Mouse (Mus musculus): ENCODE data around the gene Mslnl. TPM values are rescaled to one million over a fixed set of nuclear protein-coding genes. Genes with fewer than 3 reads are reported as not detected.
"Not testable (repeated sequence)": the region's sequence is repeated elsewhere in the genome, so short reads cannot be mapped to it uniquely, and the experiment has no call there.

Gene Mslnl
- total RNA-seq, 2 experiments from 2014 or later: not detected

DNA sequence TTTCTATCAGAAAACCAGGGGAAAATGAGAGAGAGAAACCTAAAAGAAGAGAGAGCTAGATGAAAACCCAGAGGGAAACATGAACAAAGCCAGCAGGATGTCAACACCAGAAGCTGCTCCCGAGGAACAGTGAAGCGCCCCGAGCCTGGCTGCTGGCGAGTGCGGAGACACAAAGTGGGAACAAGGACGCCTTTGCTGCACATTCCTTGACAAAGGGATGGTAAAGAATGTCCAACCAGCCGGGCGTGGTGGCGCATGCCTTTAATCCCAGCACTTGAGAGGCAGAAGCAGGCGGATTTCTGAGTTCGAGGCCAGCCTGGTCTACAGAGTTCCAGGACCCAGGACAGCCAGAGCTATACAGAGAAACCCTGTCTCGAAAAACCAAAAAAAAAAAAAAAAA lies 5.6 kb downstream of the Mslnl start:
- DNase-seq; intact Hi-C loops (cut with DNase I): not testable (repeated sequence)

DNA sequence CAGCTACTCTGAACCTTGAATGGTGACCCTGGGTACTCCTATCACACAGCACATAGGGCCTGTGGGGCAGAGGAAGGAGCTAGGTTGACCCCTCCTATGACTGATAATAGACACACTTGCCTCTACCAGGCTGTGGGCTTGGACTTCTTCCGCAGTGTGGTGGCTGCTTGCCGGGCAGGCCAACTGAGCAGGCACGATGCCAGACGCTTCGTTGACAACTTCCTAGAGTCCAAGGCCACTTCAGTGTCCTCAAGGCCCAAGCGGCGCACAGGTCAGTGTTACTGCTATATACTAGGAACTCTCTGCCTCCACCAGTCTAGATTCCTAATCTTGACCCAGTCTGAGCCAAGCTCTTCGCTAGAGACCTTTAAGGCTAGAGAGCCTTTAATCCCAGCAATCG lies 8.0 kb downstream of the Mslnl start:
- intact Hi-C loops (cut with DNase I): no loop called here
- no peak for DNase-seq

DNA sequence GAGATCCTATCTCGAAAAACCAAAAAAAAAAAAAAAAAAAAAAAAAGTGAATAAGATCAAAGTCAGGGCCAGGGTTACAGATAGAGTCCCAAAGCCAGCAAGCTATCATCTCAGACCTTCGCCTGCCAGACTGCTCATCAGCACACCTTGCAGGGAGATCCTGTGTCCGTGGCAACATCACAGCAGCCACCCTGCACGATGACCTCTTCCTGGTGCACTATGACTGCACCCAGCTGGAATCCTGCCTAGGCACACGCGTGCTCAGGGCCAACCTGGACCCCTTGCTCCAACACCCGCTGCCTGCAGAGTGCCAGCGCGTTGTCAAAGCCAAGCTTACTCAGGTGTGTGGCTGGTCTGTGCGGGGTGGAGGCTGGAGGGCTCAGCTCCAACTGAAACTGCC lies 8.5 kb downstream of the Mslnl start:
- no peak for DNase-seq
- intact Hi-C loops (cut with DNase I): no loop called here

DNA sequence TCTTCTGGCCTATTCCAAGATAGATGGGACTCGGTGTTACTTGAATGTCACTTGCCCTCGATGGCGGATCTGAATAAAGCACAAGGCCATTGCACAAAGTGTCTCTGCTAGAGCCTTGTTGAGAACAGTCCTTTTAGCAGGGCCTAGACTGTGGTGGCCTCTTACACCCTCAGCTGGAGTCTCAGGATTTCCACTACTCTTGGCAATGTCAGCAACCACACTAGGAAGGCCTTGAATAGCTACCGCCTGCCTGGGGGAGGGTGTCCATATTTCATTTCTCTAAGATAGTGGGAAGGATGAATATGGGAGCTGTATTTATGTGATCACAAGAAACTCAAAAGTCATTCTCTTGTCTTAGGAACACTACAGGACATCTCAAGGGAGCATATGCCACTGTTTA lies 12.4 kb downstream of the Mslnl start:
- intact Hi-C loops (cut with DNase I): no loop called here
- no peak for DNase-seq

DNA sequence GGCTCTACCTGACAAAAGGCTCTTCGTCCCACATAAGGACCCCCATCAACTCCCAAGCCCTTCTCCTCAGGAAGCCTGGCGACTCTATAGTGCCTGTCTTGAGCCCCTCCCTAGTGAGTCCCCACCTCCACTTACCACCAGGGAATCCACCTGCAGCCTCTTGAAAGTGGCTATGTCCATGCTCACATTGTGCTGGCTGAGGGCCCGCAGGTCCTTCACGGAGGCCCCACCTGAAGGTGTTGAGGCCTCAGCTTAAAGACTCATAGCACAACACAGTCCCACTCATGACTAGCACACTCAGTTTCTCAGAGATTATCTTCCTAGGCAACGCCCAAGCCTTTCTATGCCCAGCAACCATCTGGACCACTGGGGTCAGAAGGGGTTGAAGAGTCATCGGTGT lies 13.5 kb downstream of the Mslnl start:
- intact Hi-C loops (cut with DNase I): no loop called here
- no peak for DNase-seq

DNA sequence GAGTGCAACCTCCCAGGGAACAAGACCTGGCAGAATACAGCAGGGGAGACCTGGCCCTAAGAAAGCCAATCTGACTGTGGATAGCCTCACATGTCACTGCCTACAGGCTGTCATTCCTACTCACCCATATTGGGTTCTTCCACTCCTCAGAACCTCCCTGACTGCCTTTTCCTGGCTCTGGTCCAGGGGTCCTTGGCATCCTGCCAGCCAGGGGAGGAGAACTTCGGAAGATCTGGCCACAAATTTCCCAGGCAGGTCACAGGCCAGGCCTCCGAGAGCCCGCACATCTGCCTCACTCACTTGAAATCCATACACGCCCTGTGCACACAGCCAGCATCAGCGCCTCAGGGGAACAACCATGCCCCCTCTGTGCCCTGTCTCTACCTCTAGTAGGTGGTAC lies 15.6 kb downstream of the Mslnl start:
- DNase-seq: peak; percentile 51 to 75

DNA sequence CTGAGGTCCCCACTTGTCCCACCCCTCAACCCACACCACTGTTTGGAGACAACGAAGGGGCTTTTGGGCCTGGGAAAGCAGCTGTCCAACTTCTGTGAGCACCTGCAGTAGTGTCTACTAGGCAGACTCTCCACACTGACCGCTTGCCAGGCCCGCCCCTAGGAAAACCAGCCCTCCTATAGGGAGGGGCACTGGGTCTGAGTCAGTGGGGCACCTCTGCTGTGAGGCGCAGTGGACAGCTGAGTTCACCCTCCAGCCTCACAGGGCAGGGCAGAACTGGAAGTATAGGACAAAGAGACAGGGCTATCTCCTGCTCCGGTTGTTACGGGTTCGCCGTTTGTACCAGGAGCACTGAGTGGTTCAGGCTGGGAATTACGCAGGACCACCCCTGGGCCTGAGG lies 18.4 kb downstream of the Mslnl start, which contains the start of gene Msln:
TSS of gene Msln (minus strand) at position 138 of the 400 bp plus-strand sequence.
- intact Hi-C loops (cut with DNase I): no loop called here
- no peak for DNase-seq

More for the DNA sequence above, 15.6 kb downstream of the Mslnl start:
- intact Hi-C loops (cut with DNase I): no loop called here

DNA sequence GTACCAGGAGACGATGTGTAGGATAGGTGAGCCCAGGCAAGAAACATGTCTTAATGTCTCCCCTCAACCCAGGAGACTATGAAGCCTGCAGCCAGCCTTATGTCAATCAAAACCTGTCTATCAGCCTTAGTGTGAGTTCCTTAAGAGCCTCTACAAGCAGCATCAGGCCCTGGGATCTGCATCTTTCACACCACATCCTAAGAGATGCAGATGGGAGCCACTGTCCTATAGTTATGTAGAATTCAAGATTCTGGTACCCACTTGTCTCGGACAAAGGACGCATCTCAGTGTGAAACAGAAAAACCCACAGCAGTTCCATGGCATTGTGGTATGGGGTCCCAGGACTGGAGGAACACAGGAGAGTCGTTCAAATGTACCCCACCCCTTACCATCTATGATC lies 19.2 kb downstream of the Mslnl start:
- DNase-seq: no peak
- intact Hi-C loops (cut with DNase I): no loop called here

DNA sequence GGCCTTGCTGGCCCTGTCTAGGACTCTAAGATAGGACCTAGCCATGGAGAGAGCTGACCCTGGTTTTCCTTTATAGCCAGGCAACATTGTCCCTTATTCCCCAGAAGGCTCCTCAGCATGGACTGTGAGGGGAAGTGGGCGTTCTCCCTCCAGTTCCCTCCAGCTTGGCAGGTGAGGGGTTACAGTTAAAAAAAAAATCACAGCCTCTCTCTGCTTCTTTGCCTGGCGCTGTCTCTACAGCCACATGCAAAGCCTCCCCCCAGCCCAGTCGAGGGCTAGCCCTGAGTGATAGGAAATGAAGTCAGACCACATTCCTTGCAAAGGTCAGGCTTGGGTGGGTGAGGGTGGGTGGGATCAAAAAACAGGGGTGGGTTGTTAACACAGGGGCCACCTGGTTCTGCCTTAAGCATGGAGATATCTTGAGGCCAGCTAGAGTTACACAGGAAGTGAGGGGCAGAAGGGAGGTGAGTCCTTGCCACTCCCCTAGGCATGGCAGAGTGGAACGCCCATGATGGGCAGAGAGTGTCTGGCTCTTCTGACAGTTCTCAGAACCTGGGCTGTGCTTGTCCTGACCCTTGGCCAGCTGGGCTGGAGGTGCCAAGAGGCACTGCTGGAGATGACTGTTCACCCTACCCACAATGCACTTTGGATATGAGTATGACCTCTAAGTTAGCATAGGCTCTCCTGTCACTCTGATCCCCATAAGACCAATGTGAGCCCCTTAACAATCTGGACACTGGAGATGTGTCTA lies 20.0 kb downstream of the Mslnl start:
- intact Hi-C loops (cut with DNase I): no loop called here
- DNase-seq: no peak

DNA sequence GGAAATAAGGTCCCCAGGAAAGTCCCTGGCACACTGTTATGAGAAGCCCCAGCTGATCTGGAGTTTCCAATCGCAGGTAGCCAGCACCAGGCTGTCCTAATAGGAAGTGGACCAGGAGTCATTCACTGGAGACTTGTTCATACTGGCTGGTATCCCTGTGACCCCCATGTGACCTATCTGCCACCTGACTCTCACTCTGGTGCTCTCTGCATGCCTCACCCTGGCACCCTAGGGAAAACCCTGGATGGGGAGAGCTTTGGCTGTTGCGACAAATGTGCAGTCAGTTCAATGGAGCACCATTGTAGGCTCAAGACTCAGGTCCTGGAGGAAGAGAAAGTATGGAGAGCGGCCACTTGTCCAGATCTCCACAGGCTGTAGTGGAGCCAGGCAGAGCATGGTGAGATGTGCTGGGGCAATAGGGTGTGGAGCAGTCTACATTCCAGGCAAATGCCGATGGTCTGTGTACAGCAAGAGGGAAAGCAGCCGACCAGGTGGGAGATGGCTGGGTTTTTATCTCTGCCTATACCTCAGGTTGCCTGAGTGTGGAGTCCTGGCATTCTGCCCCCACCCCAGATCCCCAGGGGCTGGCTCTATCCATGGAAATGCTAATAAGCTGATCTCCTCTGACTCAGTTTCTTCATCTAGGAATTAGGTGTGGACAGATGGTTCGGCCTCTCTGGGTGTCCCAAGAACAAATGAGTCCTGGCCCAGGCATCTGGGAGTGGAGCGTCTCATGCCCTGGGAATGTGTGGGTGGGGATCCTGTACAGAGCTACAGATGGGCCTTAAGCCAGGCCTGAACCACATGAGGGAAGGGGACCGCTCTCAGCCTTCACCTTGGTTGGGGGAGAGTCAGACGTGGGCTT lies 20.8 kb downstream of the Mslnl start:
- intact Hi-C loops (cut with DNase I): no loop called here
- no peak for DNase-seq

DNA sequence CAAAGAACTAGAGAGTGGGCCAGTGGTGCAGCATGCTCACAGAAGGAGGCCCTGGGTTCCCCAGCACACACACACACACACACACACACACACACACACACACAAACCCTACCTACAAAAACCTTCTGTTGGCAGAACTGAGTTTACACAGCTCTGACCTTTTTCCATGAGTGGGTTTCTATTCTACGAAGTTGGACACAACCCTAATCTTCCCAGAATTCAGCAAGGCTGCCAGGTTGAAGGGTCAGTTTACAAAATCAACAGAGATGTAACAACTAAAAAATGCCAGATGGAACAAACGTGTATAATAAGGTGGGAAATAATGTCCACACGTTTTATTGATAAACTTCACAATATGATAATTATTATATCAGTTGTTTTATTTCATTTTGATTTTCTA lies 21.8 kb downstream of the Mslnl start:
- DNase-seq: no peak
- intact Hi-C loops (cut with DNase I): no loop called here

DNA sequence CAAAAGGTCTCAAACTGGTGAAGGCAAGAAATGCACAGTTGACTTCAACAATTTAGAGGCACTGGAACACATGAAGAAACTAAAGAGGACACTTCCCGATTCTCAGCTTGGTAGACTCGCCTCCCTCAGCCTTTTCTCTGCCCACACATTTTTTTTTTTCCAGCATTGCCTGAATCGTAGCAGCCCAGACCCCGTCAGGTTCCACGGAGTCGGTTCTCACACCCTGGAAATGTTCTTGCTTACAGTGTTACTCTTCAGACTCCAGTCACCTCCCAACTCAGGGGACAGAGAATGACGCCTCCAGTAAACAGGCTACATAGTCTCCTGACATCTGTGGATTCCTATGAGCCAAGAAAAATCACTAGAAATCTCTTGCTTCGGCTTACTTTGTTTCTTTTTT lies 24.3 kb downstream of the Mslnl start:
- no peak for DNase-seq
- intact Hi-C loops (cut with DNase I): no loop called here

DNA sequence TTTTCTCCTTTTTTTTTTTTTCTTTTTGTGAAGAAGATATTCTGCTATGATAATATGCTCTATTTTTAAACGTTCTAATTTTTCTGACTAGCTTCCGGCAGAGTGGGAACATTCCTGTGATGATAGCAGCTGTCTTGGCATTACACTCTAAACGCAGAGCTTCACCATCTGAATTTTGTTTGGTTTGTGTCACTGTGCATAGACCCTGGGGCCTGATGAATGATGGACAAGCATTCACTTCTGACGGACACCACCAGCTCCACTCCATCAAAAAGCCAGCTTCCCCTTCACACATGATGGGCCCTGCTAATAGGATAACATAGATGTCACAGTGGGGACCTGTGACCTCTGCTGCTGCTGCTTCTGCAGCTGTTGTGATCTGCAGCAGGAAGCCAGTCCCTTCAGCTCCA lies 25.7 kb downstream of the Mslnl start:
- intact Hi-C loops (cut with DNase I): no loop called here

DNA sequence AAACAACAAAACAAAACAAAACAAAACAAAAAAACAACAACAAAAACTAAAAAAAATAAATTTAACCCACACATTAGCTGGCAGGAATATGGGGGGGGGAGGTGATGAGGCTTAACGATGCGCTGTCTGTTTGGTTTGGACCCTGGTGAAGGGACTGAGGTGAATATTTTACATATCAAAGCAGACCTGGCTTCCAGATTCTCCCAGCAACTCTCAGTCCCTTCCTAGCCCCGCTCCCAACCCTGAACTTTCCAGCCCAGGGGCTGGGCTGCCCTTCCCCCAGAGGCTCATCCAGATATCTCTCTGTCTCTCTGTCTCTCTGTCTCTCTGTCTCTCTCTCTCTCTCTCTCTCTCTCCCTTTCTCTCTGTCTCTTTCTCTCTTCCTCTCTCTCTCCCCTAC lies 26.7 kb downstream of the Mslnl start:
- intact Hi-C loops (cut with DNase I): no loop called here

More for the DNA sequence above, 25.7 kb downstream of the Mslnl start:
- no peak for DNase-seq

DNA sequence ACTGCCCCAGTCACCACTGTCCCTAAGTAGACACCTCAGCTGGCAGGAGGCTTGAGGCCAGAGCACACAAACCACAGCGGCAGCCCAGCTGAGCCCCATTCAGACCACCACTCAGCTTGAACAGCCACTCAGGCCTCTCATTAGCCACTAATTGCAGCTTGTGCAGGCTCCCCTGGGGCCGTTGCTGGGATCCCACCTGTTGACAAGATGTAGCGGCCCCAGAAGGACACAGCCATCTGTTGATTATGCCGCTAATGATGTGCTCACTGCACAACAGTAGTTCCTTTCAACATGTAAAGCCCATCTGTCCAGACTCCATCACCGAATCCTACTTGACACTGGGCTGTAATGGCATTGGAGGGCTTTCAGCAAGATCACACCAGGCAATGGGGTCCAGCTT lies 30.0 kb downstream of the Mslnl start:
- intact Hi-C loops (cut with DNase I): no loop called here
- DNase-seq: no peak

More for the DNA sequence above, 26.7 kb downstream of the Mslnl start:
- no peak for DNase-seq

DNA sequence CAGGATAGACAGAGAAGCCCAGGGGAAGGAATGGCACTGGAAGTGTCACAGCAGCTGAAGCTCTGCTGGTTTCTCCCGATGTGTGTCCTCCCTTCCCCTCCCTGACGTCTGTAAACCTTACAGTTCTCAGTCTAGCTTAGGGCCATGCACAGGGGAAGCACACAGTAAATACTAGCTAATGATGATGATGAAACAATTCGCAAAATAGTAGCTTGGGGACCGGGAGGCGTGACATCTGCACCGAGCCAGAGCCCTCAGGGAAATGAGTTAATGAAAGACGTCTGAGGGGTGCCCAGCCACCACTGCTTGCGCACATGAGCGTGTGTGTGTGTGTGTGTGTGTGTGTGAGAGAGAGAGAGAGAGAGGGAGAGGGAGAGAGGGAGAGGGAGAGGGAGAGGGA lies 33.5 kb downstream of the Mslnl start:
- no peak for DNase-seq
- intact Hi-C loops (cut with DNase I): no loop called here

DNA sequence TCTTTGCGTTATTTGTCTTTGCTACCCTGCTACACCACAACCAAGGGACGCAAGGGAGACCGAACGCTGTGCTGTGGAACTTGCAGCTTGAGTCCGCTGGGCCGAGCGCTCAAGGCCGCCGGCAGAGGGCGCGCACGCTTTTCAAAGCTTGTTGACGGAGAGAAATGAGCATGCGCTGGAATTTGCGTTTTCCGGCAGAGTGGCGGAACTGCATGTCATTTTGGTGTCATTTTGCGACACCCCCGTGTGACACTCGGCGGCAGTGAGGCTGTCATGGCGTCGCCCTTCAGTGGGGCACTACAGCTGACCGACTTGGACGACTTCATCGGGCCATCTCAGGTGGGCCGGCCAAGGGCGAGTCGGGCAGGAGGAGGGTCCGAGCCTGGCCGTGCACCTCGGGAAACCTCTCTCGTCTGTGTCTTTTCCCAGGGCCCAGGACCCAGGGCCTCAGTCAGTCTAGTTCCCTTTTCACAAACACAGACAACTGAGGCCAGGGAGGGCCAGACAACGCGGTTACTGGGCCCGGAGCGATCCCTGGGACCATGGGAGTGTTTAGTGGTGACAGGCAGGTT lies 37.8 kb downstream of the Mslnl start, which contains the start of gene Narfl:
TSS of gene Narfl (plus strand) at position 228 of the 572 bp plus-strand sequence.
- peak; percentile 98 for DNase-seq
- intact Hi-C loops (cut with DNase I): loop anchor here (1.0 to 5.0 kb wide), 2 partner anchors 28 to 94 kb away; partner anchors contain the start of gene Mcrip2

DNA sequence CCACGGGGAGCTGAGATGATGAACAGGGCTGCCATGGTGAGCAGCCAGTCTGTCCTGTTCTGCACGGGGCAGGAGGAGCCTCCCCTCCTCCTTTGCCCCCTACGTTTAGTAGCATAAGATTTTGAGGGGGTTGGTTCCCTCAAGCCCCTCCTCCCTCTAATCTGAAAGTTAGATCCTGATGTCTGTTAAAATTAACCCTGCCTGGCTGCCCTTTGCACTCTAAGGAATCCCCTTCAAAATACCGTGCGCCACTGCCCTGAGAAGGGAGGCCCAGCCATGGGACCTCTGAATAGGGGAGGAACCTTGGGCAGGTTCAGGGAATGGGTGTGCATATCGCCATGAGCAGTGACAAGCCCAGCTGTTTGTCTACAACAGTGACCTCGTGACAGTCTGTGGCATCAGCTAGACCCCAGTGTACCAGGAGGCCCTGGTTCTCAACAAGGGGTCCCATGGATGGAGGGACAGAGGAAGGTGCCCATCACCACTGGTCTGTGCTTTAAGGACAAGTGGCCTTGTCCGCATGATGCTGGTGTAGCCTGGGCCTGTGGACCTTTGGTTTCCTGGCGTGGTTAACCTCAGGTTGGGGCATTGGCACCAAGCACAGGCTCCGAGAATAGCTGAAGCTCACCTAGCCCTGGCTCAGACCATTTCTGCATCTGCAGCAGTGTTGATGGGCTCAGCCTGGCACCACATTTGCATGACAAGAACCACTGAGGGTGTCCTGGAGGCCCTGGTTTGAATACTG lies 39.6 kb downstream of the Mslnl start:
- DNase-seq: no peak
- intact Hi-C loops (cut with DNase I): no loop called here

DNA sequence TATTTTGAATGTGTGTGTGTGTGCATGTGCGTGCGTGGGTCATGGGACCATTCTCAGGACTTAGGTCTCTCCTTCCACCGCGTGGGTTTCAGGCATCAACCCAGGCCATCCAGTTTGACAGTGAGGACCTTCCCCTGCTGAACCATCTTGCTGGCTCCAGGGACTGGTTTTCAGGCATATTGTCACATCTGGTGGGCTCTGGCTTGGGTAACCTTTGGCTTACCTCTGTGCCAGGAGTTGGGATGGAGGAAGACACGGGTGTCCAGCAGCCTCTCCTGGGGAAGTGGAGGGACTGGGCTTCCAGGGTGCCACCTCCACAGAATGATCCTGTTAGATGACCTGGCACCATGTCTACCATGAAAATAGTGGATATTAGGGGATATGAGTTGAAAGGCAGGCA lies 42.1 kb downstream of the Mslnl start:
- DNase-seq: no peak
- intact Hi-C loops (cut with DNase I): no loop called here

DNA sequence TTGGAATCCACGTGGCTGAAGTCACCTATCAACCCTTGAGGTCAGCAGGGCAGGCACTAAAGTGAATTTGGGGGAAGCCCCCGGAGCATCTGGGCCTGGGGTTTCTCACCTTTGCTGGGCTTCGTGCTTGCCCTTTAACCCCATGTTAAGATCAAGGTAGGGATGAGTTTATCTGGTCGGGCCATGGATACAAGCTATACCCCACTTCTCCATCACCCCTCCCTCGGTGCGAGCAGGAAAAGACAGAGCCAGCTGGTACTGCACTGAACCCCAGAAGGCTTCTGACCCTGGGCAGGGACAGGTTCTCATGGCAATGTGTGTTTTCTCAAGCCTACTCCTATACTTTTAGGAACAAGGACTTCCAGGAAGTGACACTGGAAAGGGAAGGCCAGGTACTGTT lies 45.5 kb downstream of the Mslnl start:
- intact Hi-C loops (cut with DNase I): no loop called here
- DNase-seq: no peak

DNA sequence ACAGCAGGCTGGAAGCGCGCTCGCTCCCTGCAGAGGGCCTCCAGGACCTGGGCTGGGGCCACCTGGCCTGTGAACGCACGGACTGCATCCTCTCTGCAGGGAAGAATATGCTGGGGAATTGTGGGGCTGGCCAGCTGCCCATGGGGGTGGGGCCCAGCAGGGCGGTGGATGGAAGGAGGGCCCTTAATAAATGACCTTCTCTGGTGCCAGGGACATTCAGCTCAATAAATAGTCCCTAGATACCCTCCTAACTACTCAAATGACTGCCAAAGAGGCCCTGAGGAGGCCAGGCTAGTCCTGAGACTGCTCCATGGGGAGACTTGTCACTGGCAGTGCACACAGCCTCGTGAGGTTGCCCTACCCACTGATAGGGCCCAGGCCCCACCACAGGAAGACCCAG lies 47.2 kb downstream of the Mslnl start:
- DNase-seq: peak; percentile 57 to 69

More for the DNA sequence above, 47.2 kb downstream of the Mslnl start:
- intact Hi-C loops (cut with DNase I): no loop called here

All from heart, postnatal 14 days (tissue).